Mouse (Mus musculus): ENCODE results near the gene Rhebl1. TPM values are rescaled to one million over a fixed set of nuclear protein-coding genes. Genes with fewer than 3 reads are reported as not detected.

Rhebl1 gene
- polyA plus RNA-seq, 1 experiment from 2014 or later = 4.0 TPM

DNA sequence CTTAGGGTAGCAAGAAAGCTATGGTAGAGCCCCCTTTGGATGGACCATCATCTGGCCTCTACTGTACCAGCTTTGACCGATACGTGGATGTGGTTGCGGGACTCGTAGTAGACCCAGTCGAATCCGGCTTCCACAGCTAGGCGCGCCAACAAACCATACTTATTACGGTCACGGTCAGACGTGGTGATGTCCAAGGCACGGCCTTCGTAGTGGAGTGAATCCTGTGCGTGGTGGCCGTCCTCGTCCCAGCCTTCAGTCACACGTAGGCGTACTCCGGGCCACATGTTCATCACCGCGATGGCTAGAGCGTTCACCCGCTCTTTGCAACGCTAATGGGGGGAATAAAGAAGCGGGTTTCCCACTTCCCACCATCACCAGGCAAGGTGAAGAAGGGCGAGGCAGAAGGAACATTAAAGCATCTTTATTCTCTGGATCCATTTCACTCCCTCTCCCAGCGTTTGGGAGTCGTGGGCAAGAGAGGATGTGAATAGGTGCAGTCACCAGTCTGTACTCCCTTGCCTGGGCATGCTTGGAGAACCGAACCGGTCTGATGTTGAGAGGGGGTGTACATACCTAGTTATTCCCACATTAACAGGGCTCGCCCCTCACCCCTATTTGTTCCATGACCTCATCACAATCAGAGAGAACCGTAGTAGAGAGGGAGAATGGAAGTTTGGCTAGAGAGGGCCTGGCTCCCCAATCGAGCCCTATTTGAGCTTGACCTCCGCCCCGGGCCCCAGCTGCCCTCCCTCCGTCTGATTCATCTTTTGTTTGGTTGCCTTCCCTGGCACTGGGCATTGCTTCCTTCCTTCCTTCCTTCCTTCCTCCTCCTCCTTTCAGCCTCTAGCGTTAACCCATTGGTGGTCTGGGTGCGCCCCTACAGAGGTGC, 650 bp upstream of the Rhebl1 start:
- no peak for ATAC-seq (ENCODE audit: insufficient number of reproducible peaks, insufficient read depth, low FRiP score, low read depth)
- H3K36me3 ChIP-seq (ENCODE audit: control insufficient read depth, insufficient read depth, low read length) = no peaks in the 10 kb centered on the region
- H3K4me3 ChIP-seq (ENCODE audit: control insufficient read depth in 1 of 2, insufficient read depth in 1 of 2, low read depth in 1 of 2, low read length in 2 of 2) = peak overlapping the region; percentile 49 to 52

DNA sequence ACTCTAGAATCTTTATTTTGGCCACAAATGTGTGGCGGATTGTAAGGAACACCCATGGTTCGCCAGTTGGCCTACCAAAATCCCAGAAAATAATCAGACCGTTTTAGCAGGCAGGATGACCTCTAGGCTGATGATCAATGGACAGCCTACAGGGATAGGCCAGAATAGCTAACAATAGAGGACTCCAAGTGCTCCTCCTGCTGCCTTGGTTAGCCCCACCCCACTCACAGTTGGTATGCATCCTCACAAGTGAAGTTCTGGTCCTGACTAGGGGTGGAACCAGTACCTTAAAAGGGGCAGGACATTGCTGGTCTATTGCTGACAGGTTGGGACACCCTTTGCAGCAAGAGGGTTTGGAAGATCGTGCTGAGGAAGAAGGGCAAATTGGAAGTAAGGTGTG, 1.3 kb downstream of the Rhebl1 start:
- Histone ChIP-seq H3K27ac (replicated peaks in 1 of 2; ENCODE audit: control insufficient read depth in 1 of 2, insufficient read depth in 1 of 2, low read depth in 2 of 2, low read length in 2 of 2) (no peak overlapping the region), H3K9ac (ENCODE audit: low read length) (no peak overlapping the region), H3K27me3 (ENCODE audit: control insufficient read depth, insufficient read depth, low read length) (peaks cover 47% of the 10 kb centered on the region), H3K4me3 (ENCODE audit: control insufficient read depth in 1 of 2, insufficient read depth in 1 of 2, low read depth in 1 of 2, low read length in 2 of 2) (no peak overlapping the region), H3K9me3 (ENCODE audit: control insufficient read depth, low read length) (no peaks in the 10 kb centered on the region), H3K4me1 (ENCODE audit: control insufficient read depth in 2 of 2, insufficient read depth in 2 of 2, low read length in 2 of 2) (peaks cover 20 to 39% of the 10 kb centered on the region in 2 experiments), H3K4me2 (ENCODE audit: low read length) (no peak overlapping the region), H3K36me3 (ENCODE audit: control insufficient read depth, insufficient read depth, low read length) (no peaks in the 10 kb centered on the region)
- WGBS = 70% methylated on average over 4 of the region's 4 CpGs
- ATAC-seq (ENCODE audit: insufficient number of reproducible peaks, insufficient read depth, low FRiP score, low read depth) = no peak

More for the DNA sequence above, 650 bp upstream of the Rhebl1 start:
- Histone ChIP-seq H3K9me3 (ENCODE audit: control insufficient read depth, low read length) (no peaks in the 10 kb centered on the region), H3K27me3 (ENCODE audit: control insufficient read depth, insufficient read depth, low read length) (peaks cover 60% of the 10 kb centered on the region), H3K4me2 (ENCODE audit: low read length) (peak overlapping the region; percentile 99), H3K9ac (ENCODE audit: low read length) (peak overlapping the region; percentile 70), H3K4me1 (ENCODE audit: control insufficient read depth in 2 of 2, insufficient read depth in 2 of 2, low read length in 2 of 2) (peaks cover 21 to 44% of the 10 kb centered on the region in 2 experiments), H3K27ac (replicated peaks in 1 of 2; ENCODE audit: control insufficient read depth in 1 of 2, insufficient read depth in 1 of 2, low read depth in 2 of 2, low read length in 2 of 2) (peak overlapping the region in 1 of 2 experiments; percentile 30; a peak in 1 of 4 replicates)
- 9% methylated on average over 38 of the region's 38 CpGs for WGBS

DNA sequence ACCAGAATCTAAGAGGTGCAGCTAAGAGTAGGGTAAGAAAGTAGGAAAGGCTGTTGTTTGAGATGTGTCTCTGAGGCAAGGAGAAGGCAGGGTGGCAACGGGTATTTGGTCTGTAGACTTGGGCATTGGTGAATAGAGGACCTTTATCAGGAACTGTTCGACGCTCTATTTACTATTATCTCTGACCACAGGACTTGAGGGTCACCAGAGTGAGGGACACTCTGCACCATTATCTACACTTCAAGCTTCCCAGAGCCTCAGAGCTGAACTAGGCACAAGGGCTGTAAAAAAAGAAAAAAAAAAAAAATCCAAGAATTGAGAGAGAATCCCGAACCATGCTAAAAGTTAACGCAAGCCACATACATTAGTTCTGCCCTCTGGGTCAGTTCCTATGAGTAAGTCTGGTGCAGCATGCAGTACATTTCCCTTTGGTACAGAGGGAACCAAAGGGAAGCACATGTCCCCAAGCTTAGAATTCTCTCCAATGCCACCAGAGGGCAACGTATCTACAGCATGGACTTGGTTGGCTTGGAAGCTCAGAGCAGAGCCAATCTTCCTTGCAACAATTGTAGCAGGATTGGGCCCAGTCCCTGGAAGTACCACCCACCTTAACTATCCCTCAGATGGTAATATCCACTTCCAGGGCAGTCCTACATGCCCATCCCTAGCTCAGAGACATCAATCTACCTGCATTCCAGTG, 2.3 kb downstream of the Rhebl1 start:
- WGBS = 21% methylated on average over 6 of the region's 6 CpGs
- ATAC-seq (ENCODE audit: insufficient number of reproducible peaks, insufficient read depth, low FRiP score, low read depth) = peak; percentile 29; the same call in 1 of the 2 replicates
- peaks cover 38% of the 10 kb centered on the region for H3K27me3 ChIP-seq (ENCODE audit: control insufficient read depth, insufficient read depth, low read length)

DNA sequence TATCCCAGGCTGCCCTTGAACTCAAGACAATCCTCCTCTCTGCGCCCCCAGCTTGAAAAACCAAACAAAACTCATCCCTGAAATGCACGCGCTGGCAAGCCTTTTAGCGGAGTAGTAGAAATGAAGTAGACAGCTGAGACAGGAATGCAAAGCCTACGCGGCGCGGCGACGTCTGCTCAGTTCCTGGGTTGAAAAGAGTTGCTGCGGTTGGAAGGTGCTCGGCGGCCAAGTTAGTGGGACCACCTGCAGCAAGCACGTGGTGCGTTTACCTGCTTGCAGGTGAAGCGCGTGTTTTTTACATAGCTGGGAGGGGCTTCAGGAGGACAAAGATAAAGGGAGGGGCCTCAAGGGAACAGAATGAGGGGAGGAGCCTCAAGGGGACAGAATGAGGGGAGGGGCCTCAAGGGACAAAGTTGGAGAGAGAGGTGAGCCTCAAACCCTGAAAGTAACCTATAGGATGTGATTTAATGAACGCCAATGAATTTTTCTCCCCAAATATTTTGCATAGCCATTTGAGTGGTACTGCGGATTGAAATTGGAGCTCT, 3.1 kb downstream of the Rhebl1 start:
- H3K27me3 ChIP-seq (ENCODE audit: control insufficient read depth, insufficient read depth, low read length) = peaks cover 30% of the 10 kb centered on the region
- no peaks in the 10 kb centered on the region for H3K36me3 ChIP-seq (ENCODE audit: control insufficient read depth, insufficient read depth, low read length)
- peak overlapping the region; percentile 46 for H3K4me2 ChIP-seq (ENCODE audit: low read length)
- no peak for ATAC-seq (ENCODE audit: insufficient number of reproducible peaks, insufficient read depth, low FRiP score, low read depth)
- peak overlapping the region; percentile 16; the same call in 1 of the 2 replicates for H3K9ac ChIP-seq (ENCODE audit: low read length)
- H3K4me1 ChIP-seq (ENCODE audit: control insufficient read depth in 2 of 2, insufficient read depth in 2 of 2, low read length in 2 of 2) = peaks cover 14 to 24% of the 10 kb centered on the region in 2 experiments
- H3K27ac ChIP-seq (replicated peaks in 1 of 2; ENCODE audit: control insufficient read depth in 1 of 2, insufficient read depth in 1 of 2, low read depth in 2 of 2, low read length in 2 of 2) = no peak overlapping the region
- H3K9me3 ChIP-seq (ENCODE audit: control insufficient read depth, low read length) = no peaks in the 10 kb centered on the region
- WGBS = 16% methylated on average over 19 of the region's 19 CpGs
- peak overlapping the region; percentile 6 to 21; a peak in 2 of 4 replicates for H3K4me3 ChIP-seq (ENCODE audit: control insufficient read depth in 1 of 2, insufficient read depth in 1 of 2, low read depth in 1 of 2, low read length in 2 of 2)

More for the DNA sequence above, 2.3 kb downstream of the Rhebl1 start:
- peaks cover 16 to 30% of the 10 kb centered on the region in 2 experiments for H3K4me1 ChIP-seq (ENCODE audit: control insufficient read depth in 2 of 2, insufficient read depth in 2 of 2, low read length in 2 of 2)
- H3K4me2 ChIP-seq (ENCODE audit: low read length) = no peak overlapping the region
- no peaks in the 10 kb centered on the region for H3K36me3 ChIP-seq (ENCODE audit: control insufficient read depth, insufficient read depth, low read length)
- no peaks in the 10 kb centered on the region for H3K9me3 ChIP-seq (ENCODE audit: control insufficient read depth, low read length)
- H3K27ac ChIP-seq (replicated peaks in 1 of 2; ENCODE audit: control insufficient read depth in 1 of 2, insufficient read depth in 1 of 2, low read depth in 2 of 2, low read length in 2 of 2) = no peak overlapping the region
- H3K9ac ChIP-seq (ENCODE audit: low read length) = no peak overlapping the region
- no peak overlapping the region for H3K4me3 ChIP-seq (ENCODE audit: control insufficient read depth in 1 of 2, insufficient read depth in 1 of 2, low read depth in 1 of 2, low read length in 2 of 2)

DNA sequence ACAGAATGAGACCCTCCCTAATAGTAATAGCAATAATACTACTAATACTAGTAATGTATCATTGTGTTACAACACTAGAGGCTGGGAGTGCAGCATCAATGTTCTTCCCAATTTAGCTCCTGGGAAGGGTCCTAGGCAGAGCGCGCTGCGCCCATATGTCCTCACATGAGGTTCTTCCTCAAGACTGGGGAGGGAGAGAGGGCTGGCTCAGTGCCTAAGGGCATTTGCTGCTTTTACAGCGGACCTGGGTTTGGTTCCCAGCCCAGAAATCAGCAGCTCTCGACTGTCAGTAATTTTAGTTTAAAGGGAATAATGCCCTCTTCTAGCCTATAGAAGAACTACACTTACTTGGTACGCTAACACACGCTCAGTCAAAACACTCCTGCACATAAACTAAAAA, 6.8 kb downstream of the Rhebl1 start:
- H3K9me3 ChIP-seq (ENCODE audit: control insufficient read depth, low read length) = no peaks in the 10 kb centered on the region
- no peak overlapping the region for H3K4me3 ChIP-seq (ENCODE audit: control insufficient read depth in 1 of 2, insufficient read depth in 1 of 2, low read depth in 1 of 2, low read length in 2 of 2)
- H3K27ac ChIP-seq (replicated peaks in 1 of 2; ENCODE audit: control insufficient read depth in 1 of 2, insufficient read depth in 1 of 2, low read depth in 2 of 2, low read length in 2 of 2) = no peak overlapping the region
- ATAC-seq (ENCODE audit: insufficient number of reproducible peaks, insufficient read depth, low FRiP score, low read depth) = no peak
- H3K27me3 ChIP-seq (ENCODE audit: control insufficient read depth, insufficient read depth, low read length) = no peaks in the 10 kb centered on the region
- H3K9ac ChIP-seq (ENCODE audit: low read length) = no peak overlapping the region
- no peaks in the 10 kb centered on the region for H3K36me3 ChIP-seq (ENCODE audit: control insufficient read depth, insufficient read depth, low read length)
- H3K4me1 ChIP-seq (ENCODE audit: control insufficient read depth in 2 of 2, insufficient read depth in 2 of 2, low read length in 2 of 2) = no peaks in the 10 kb centered on the region
- 81% methylated on average over 7 of the region's 7 CpGs for whole genome bisulfite sequencing
- H3K4me2 ChIP-seq (ENCODE audit: low read length) = no peak overlapping the region

DNA sequence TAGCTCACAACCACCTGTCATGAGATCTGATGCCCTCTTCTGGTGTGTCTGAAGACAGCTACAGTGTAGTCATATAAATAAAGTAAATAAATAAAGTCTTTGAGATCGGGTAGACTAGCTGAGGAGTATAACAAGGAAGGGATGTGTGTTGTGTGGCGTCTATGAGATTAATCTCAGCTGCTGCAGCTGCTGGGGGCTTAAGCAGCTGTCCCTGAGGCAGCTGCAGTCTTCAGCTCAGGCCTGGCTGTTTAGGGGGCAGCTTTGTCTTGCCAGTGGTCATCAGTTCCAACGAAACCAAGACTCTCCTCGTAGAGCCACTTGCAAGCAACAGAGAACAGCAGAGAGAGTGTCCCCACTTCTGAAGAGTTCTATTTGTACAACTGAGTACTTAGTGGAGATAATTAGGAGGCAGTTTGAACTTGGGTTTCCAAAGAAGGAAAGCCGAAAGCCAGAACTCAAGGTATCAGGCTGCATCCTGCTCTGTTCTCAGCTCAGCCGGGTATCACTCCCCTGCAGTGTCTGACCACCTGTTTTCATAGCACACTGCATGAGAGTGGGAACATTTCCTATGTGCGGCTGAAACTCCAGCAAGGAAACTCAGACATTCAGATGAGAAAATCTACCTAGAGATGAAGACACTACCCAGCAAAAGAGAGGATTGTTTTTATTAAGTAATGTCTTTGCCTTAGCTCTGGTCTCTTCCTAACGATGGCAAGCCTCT, 7.5 kb downstream of the Rhebl1 start:
- no peaks in the 10 kb centered on the region for H3K36me3 ChIP-seq (ENCODE audit: control insufficient read depth, insufficient read depth, low read length)
- H3K4me3 ChIP-seq (ENCODE audit: control insufficient read depth in 1 of 2, insufficient read depth in 1 of 2, low read depth in 1 of 2, low read length in 2 of 2) = no peak overlapping the region
- no peak overlapping the region for H3K4me2 ChIP-seq (ENCODE audit: low read length)
- no peak overlapping the region for H3K27ac ChIP-seq (replicated peaks in 1 of 2; ENCODE audit: control insufficient read depth in 1 of 2, insufficient read depth in 1 of 2, low read depth in 2 of 2, low read length in 2 of 2)
- no peaks in the 10 kb centered on the region for H3K9me3 ChIP-seq (ENCODE audit: control insufficient read depth, low read length)
- no peaks in the 10 kb centered on the region for H3K4me1 ChIP-seq (ENCODE audit: control insufficient read depth in 2 of 2, insufficient read depth in 2 of 2, low read length in 2 of 2)
- ATAC-seq (ENCODE audit: insufficient number of reproducible peaks, insufficient read depth, low FRiP score, low read depth) = no peak
- no peaks in the 10 kb centered on the region for H3K27me3 ChIP-seq (ENCODE audit: control insufficient read depth, insufficient read depth, low read length)
- WGBS = 60% methylated on average over 8 of the region's 8 CpGs
- no peak overlapping the region for H3K9ac ChIP-seq (ENCODE audit: low read length)

DNA sequence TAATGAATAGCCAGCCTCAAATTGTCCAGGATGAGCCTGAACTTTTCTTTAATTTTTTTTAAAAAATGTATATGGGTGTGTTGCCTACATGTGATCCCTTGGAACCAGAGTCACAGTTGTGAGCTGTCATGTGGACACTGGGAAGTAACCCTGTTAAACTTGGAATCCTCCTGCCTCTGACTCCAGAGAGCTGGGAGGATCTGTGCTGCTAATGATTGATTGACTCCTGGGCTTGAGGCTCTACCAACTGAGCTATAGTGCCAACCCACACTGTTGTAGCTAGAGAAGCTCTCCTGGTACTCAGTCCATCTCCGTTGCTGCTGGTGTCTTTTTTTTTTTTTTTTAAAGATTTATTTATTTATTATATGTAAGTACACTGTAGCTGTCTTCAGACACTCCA, 10.2 kb downstream of the Rhebl1 start:
- Histone ChIP-seq H3K4me2 (ENCODE audit: low read length) (no peak overlapping the region), H3K4me3 (ENCODE audit: control insufficient read depth in 1 of 2, insufficient read depth in 1 of 2, low read depth in 1 of 2, low read length in 2 of 2) (no peak overlapping the region), H3K9ac (ENCODE audit: low read length) (no peak overlapping the region), H3K36me3 (ENCODE audit: control insufficient read depth, insufficient read depth, low read length) (no peaks in the 10 kb centered on the region), H3K9me3 (ENCODE audit: control insufficient read depth, low read length) (no peaks in the 10 kb centered on the region), H3K4me1 (ENCODE audit: control insufficient read depth in 2 of 2, insufficient read depth in 2 of 2, low read length in 2 of 2) (peaks cover 4 to 5% of the 10 kb centered on the region in 2 experiments; a peak in 3 of 4 replicates), H3K27ac (replicated peaks in 1 of 2; ENCODE audit: control insufficient read depth in 1 of 2, insufficient read depth in 1 of 2, low read depth in 2 of 2, low read length in 2 of 2) (no peak overlapping the region), H3K27me3 (ENCODE audit: control insufficient read depth, insufficient read depth, low read length) (no peaks in the 10 kb centered on the region)
- WGBS = 63% methylated on average over 1 of the region's 1 CpGs
- ATAC-seq (ENCODE audit: insufficient number of reproducible peaks, insufficient read depth, low FRiP score, low read depth) = no peak

Data from heart, embryonic 14.5 days (tissue).